Mouse (Mus musculus): ENCODE results near the gene C3. TPM values are rescaled to one million over a fixed set of nuclear protein-coding genes. Genes with fewer than 3 reads are reported as not detected.

The C3 gene
- 20.4 and 33.8 TPM in 2 replicates for polyA plus RNA-seq (2012; rRNA removed)

DNA sequence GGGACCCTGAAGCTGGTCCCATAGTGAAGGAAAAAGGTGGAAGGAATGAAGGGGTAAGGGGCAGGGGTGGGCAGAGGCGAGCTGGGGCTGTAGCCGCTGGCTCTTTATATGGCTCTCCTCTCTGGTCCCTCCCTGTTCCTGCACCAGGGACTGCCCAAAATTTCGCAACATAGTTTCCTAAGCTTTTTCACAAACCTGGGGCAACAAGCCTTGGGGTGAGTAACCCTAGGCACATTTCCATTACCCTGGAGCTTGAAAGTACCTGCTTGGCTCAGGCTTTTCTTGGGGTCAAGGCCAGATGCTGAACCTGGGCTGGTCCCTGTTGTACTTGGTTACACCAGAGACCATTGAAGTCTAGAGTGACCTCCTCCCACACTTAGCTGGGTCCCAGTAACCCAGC is at the start of gene C3:
Gene C3 (minus strand): TSS at position 123 of the 400 bp plus-strand sequence.

DNA sequence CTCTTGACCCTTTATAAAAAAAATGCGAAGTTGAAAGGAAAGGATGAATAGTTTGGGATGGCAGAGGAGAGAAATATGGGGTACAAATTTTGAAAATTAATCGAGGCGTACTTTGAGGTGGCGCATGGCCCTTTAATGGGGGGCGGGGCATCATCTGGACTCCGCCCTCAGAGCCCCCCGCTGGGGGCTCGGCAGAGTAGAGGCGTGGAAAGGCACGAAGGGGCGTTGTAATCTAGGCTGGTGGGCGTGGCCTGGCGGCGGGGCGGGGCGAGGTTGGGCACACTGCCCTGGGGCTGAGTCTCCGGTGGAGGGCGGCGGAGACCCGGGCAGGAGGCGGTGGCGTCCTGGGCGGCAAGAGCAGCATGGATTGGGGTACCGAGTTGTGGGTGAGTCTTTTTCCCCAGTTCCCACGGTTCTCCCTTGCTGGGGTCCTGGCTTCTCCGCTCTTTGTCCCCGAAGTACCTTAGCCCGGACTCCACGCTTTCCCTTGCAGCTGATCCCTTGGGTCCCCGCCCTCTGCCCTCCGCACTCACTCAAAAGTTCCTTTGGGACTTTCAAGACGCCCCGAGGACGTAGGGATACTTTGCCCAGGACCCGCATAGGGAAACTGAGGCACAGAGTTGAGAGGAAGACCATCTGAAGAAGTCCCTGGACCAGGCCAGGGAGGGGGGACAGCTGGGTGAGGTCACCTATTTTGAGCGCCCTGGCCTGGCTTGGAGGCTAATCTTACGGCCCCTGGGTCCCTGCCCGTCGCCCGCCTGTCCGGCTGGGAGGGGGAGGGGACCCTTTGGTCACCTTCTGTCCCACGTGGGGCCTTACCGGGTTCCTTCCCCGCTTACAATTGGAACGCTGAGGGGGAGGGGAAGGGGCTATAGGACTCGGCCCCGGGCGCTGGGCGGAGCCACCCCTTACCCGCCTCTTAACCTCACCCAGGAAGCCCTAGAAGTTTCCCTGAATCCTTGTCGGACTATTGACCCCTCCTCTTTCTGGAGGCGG is 21.5 kb upstream of the C3 start, which contains the start of gene Trip10:
Gene Trip10 (plus strand): TSS at position 270 of the 996 bp plus-strand sequence.

GRCm38 (mm10) chr17:57248201-57248699 is 20.3 kb upstream of the C3 start, which contains the start of gene Gpr108:
Gpr108 (minus strand) TSS chr17:57248446.

GRCm38 (mm10) chr17:57194041-57194507 is 33.9 kb downstream of the C3 start, which contains the start of gene Tnfsf14:
Tnfsf14 (minus strand) TSS chr17:57194177.

Other genes with a start within 250 kb of the C3 start
- gene Acer1, start 246.0 kb downstream of the C3 start, polyA plus RNA-seq (2012; rRNA removed): 23.5 and 26.4 TPM in 2 replicates
- gene Clpp, start 237.8 kb downstream of the C3 start, polyA plus RNA-seq (2012; rRNA removed): 92.3 and 119 TPM in 2 replicates
- 29.2 and 45.8 TPM in 2 replicates for gene Alkbh7, start 230.8 kb downstream of the C3 start, polyA plus RNA-seq (2012; rRNA removed)
- gene Pspn, start 228.1 kb downstream of the C3 start, polyA plus RNA-seq (2012; rRNA removed): not detected in 2 replicates
- 19.6 and 20.1 TPM in 2 replicates for gene Gtf2f1, start 216.8 kb downstream of the C3 start, polyA plus RNA-seq (2012; rRNA removed)
- gene Gm17949, start 216.7 kb downstream of the C3 start, polyA plus RNA-seq (2012; rRNA removed): not detected in 2 replicates
- 44.9 and 45.0 TPM in 2 replicates for gene Khsrp, start 196.6 kb downstream of the C3 start, polyA plus RNA-seq (2012; rRNA removed)
- gene Slc25a41, start 186.5 kb downstream of the C3 start, polyA plus RNA-seq (2012; rRNA removed): 0.10 TPM in 1 of 2 replicates, not detected in the other
- gene Crb3, start 169.0 kb downstream of the C3 start, polyA plus RNA-seq (2012; rRNA removed): 122 and 141 TPM in 2 replicates
- 25.5 and 25.6 TPM in 2 replicates for gene Slc25a23, start 168.3 kb downstream of the C3 start, polyA plus RNA-seq (2012; rRNA removed)
- gene Dennd1c, start 149.6 kb downstream of the C3 start, polyA plus RNA-seq (2012; rRNA removed): 1.1 and 1.8 TPM in 2 replicates
- 3.5 and 5.0 TPM in 2 replicates for gene Tubb4a, start 140.4 kb downstream of the C3 start, polyA plus RNA-seq (2012; rRNA removed)
- gene Tnfsf9, start 122.8 kb downstream of the C3 start, polyA plus RNA-seq (2012; rRNA removed): 1.9 and 3.0 TPM in 2 replicates
- gene Cd70, start 78.4 kb downstream of the C3 start, polyA plus RNA-seq (2012; rRNA removed): 0.24 TPM in 1 of 2 replicates, not detected in the other
- gene Tnfsf14, start 34.0 kb downstream of the C3 start, polyA plus RNA-seq (2012; rRNA removed): 0.31 and 0.60 TPM in 2 replicates
- 36.4 and 37.2 TPM in 2 replicates for gene Gpr108, start 20.3 kb upstream of the C3 start, polyA plus RNA-seq (2012; rRNA removed)
- 14.8 and 18.3 TPM in 2 replicates for gene Trip10, start 21.3 kb upstream of the C3 start, polyA plus RNA-seq (2012; rRNA removed)
- 0.59 and 0.63 TPM in 2 replicates for gene Vav1, start 51.0 kb upstream of the C3 start, polyA plus RNA-seq (2012; rRNA removed)
- 2.5 and 2.8 TPM in 2 replicates for gene Adgre1, start 130.6 kb upstream of the C3 start, polyA plus RNA-seq (2012; rRNA removed)

Data from stomach, adult 2 months (tissue).